Mouse (Mus musculus) adrenal gland, postnatal 4 days (tissue): ENCODE data around the gene Aox4. TPM values are rescaled to one million over a fixed set of nuclear protein-coding genes. Genes with fewer than 3 reads are reported as not detected.
A peak's percentile ranks its signal among the peaks of the same experiment; 100 is the strongest.

Source experiments
- DNase-seq, 2 experiments: peaks; one replicate each; pipeline ENCODE4 v3.0.0; 2021 to 2022; ENCODE audit warnings: low spot score in 2 of 2, mixed read lengths in 2 of 2
- long read RNA-seq, 2 experiments: library from polyadenylated mRNA; stranded (forward); transcript quantifications; one replicate each; pipeline ENCODE4 v2.0.0; 2021
- total RNA-seq, 2 experiments: library from RNA; stranded (reverse); gene quantifications; 2 replicates each; pipeline ENCODE4 v1.2.3; 2021

The Aox4 gene
- under 1 TPM; 0.06 to 0.25 TPM for total RNA-seq
- long read RNA-seq, experiment 1: 0 reads
- long read RNA-seq, experiment 2, partial matches to known transcripts: 1 of 1 reads
- long read RNA-seq, experiment 2, other reads (novel, unspliced or antisense): 0 of 1 reads

- DNase-seq: peak; percentile 11 to 20
Observed at GRCm38 (mm10) chr1:58210203-58210602, at the start of gene Aox4. Gene Aox4 (plus strand): TSS chr1:58210397.

GRCm38 (mm10) chr1:58169893-58170292, 40.3 kb upstream of the Aox4 start:
- DNase-seq: no peak

GRCm38 (mm10) chr1:58188514-58189175, 21.6 kb upstream of the Aox4 start:
- DNase-seq: no peak

- DNase-seq: no peak
Observed at GRCm38 (mm10) chr1:58194317-58194716, 15.9 kb upstream of the Aox4 start.

- DNase-seq: no peak
Observed at GRCm38 (mm10) chr1:58194988-58195387, 15.2 kb upstream of the Aox4 start.

- DNase-seq: no peak
Observed at GRCm38 (mm10) chr1:58195541-58195940, 14.7 kb upstream of the Aox4 start.

- DNase-seq: no peak
Observed at GRCm38 (mm10) chr1:58197023-58197422, 13.2 kb upstream of the Aox4 start.

GRCm38 (mm10) chr1:58198386-58198785, 11.8 kb upstream of the Aox4 start:
- DNase-seq: no peak

GRCm38 (mm10) chr1:58212805-58213204, 2.6 kb downstream of the Aox4 start:
- no peak for DNase-seq

- no peak for DNase-seq
Observed at GRCm38 (mm10) chr1:58213838-58214237, 3.6 kb downstream of the Aox4 start.

- DNase-seq: no peak
Observed at GRCm38 (mm10) chr1:58215353-58215752, 5.2 kb downstream of the Aox4 start.

GRCm38 (mm10) chr1:58215956-58216532, 5.8 kb downstream of the Aox4 start:
- DNase-seq: no peak

- DNase-seq: no peak
Observed at GRCm38 (mm10) chr1:58221070-58221469, 10.9 kb downstream of the Aox4 start.

GRCm38 (mm10) chr1:58221879-58222278, 11.7 kb downstream of the Aox4 start:
- DNase-seq: no peak

- DNase-seq: no peak
Observed at GRCm38 (mm10) chr1:58228086-58228485, 17.9 kb downstream of the Aox4 start.

GRCm38 (mm10) chr1:58228916-58229315, 18.7 kb downstream of the Aox4 start:
- no peak for DNase-seq

GRCm38 (mm10) chr1:58229774-58230173, 19.6 kb downstream of the Aox4 start:
- no peak for DNase-seq

- no peak for DNase-seq
Observed at GRCm38 (mm10) chr1:58230542-58230941, 20.3 kb downstream of the Aox4 start.

- no peak for DNase-seq
Observed at GRCm38 (mm10) chr1:58235405-58235804, 25.2 kb downstream of the Aox4 start.

GRCm38 (mm10) chr1:58237527-58238299, 27.5 kb downstream of the Aox4 start:
- no peak for DNase-seq

- no peak for DNase-seq
Observed at GRCm38 (mm10) chr1:58238440-58238839, 28.2 kb downstream of the Aox4 start.

GRCm38 (mm10) chr1:58238961-58239360, 28.8 kb downstream of the Aox4 start:
- no peak for DNase-seq
